Mouse (Mus musculus) brown adipose tissue, adult 24 weeks (tissue): Measurements from ENCODE around the gene Cpt1a. TPM values are rescaled to one million over a fixed set of nuclear protein-coding genes. Genes with fewer than 3 reads are reported as not detected.

ENCODE experiments used
- H3K27ac ChIP-seq: fragments of 200-500 bp; replicated peaks from 2 replicates; pipeline ENCODE4 v1.5.1; 2012; ENCODE audit warnings: low read depth, mild to moderate bottlenecking, low read length
- H3K4me1 ChIP-seq: fragments of 200-500 bp; 2 replicates; pipeline ENCODE4 v1.6.1; 2012; ENCODE audit warnings: low read length, mixed read lengths; ENCODE audit not compliant: control insufficient read depth, insufficient read depth, insufficient read length
- H3K4me3 ChIP-seq: fragments of 200-500 bp; 2 replicates; pipeline ENCODE4 v1.5.1; 2012; ENCODE audit warnings: low read depth, mild to moderate bottlenecking, low read length, moderate library complexity; ENCODE audit not compliant: insufficient read depth
- polyA plus RNA-seq: library from polyadenylated mRNA; stranded (reverse); fragments of >200 nt; gene quantifications from 2 replicates; pipeline ENCODE4 v1.2.4, GENCODE M21; 2012; ENCODE audit not compliant: missing spikeins, insufficient read depth, insufficient read length

Gene Cpt1a
- polyA plus RNA-seq, 1 experiment: 10.0 TPM

DNA sequence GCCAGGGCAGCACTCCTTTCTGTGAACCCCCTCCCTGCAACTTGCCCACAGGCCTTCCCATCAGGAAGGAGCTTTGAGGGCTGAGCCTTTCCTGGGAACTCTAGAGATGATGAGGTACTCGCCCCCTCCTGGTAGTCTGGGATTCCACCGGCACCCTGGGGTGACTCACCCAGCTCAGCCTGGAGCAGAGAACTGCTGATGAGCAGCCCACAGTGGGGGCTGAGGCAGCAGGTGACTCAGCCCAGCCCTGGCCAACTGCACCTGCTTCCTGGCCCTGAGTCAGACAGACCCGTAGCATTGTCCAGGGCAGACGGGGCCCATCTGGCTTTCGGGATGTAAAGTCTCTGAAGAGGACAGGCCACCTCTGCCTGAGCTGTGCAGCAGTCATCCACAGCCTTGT, 97.1 kb downstream of the Cpt1a start:
- Histone ChIP-seq H3K27ac (no peak overlapping the region), H3K4me1 (no peaks in the 10 kb centered on the region), H3K4me3 (no peak overlapping the region)

- Histone ChIP-seq H3K4me3 (no peak overlapping the region), H3K27ac (no peak overlapping the region), H3K4me1 (no peaks in the 10 kb centered on the region)
Observed at GRCm38 (mm10) chr19:3422488-3422887, 100.4 kb downstream of the Cpt1a start.

DNA sequence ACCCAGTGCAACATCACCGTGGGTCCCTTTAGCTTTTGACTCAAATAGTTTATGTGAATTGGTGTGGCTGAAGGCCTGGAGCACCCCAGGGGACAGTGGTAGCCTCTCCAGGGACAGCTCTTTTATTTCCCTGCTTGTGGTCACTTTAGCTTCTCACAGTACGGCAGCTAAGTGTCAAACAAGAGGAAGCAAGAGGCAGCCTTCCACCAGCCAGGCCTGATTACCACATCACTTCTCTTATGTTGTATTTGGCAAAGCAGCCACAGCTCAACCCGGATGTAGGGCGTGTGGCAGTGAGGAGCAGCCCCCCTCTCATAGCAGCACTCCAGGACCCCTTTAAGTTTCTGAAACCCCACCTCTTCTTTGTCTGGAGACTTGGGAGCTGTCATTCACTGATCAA, 100.8 kb downstream of the Cpt1a start:
- no peak overlapping the region for H3K27ac ChIP-seq
- no peak overlapping the region for H3K4me3 ChIP-seq
- H3K4me1 ChIP-seq: no peaks in the 10 kb centered on the region

- Histone ChIP-seq H3K27ac (no peak overlapping the region), H3K4me1 (no peaks in the 10 kb centered on the region), H3K4me3 (no peak overlapping the region)
Observed at GRCm38 (mm10) chr19:3424214-3424613, 102.1 kb downstream of the Cpt1a start.

DNA sequence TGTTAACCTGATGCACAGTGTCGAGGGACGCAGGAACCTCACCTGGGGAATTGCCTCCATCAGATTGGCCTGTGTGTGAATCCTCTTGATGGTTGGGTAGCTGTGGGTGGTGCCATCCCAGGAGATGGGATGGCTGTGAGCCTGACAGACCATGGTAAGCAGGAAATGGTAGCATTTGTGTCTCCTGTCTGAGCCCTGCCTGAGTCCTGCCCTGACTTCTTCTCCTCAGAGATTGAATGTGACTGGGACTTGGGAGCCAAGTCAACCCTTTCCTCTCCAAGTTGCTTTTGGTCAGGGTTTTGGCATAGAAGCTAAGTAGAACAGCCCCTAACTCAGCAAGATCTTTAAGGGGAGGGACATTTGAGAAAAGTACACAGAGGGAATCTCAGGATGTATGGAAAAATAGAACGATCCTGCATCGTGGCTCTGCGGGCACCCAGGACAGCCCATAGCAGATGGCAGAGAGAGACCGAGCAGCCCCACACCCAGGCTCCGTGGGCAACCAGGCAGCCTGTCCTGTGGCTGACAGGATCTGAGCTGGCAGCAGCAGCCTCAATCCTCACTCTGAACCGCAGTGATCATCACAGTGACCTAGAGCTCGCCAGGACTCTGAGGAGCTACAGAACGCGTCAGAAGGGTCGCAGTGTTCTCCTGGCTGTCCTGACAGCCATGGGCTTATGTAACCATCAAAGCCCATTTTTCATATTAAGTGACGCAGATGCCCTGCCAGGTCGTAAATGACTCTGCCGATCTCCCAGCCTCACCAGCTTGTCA, 106.1 kb downstream of the Cpt1a start:
- H3K4me3 ChIP-seq: no peak overlapping the region
- H3K4me1 ChIP-seq: no peaks in the 10 kb centered on the region
- no peak overlapping the region for H3K27ac ChIP-seq

GRCm38 (mm10) chr19:3429156-3429816, 107.2 kb downstream of the Cpt1a start:
- Histone ChIP-seq H3K27ac (no peak overlapping the region), H3K4me3 (no peak overlapping the region), H3K4me1 (no peaks in the 10 kb centered on the region)

- no peaks in the 10 kb centered on the region for H3K4me1 ChIP-seq
- H3K27ac ChIP-seq: no peak overlapping the region
- H3K4me3 ChIP-seq: no peak overlapping the region
Observed at GRCm38 (mm10) chr19:3431066-3431465, 108.9 kb downstream of the Cpt1a start.

- no peak overlapping the region for H3K4me3 ChIP-seq
- no peaks in the 10 kb centered on the region for H3K4me1 ChIP-seq
- no peak overlapping the region for H3K27ac ChIP-seq
Observed at GRCm38 (mm10) chr19:3431969-3432368, 109.8 kb downstream of the Cpt1a start.

- H3K27ac ChIP-seq: no peak overlapping the region
- no peaks in the 10 kb centered on the region for H3K4me1 ChIP-seq
- no peak overlapping the region for H3K4me3 ChIP-seq
Observed at GRCm38 (mm10) chr19:3434124-3434523, 112.0 kb downstream of the Cpt1a start.

DNA sequence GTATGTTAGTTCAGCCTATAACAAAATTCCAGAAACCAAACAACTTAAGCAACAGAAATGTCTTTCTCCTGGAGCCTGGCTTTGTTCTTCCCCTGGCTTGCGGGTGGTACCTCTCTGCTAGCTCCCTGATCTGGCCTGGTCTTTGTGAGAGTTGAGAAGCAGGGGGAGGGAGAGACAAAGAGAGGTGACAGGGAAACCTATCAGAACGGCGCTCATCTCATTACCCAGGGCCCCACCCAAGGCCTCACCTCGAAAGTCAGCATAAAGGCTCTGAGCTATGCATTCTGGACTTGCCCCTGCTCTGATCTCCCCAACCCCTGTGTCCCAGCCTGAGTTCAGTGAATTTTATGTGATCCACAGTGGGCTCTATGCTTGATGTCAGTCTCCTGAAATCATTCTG, 112.5 kb downstream of the Cpt1a start:
- no peak overlapping the region for H3K27ac ChIP-seq
- H3K4me1 ChIP-seq: no peaks in the 10 kb centered on the region
- no peak overlapping the region for H3K4me3 ChIP-seq

Other genes with a start within 250 kb of the Cpt1a start
- gene Mrpl21, start 39.4 kb upstream of the Cpt1a start, polyA plus RNA-seq: 104 and 108 TPM in 2 replicates
- gene Ighmbp2, start 39.3 kb upstream of the Cpt1a start, polyA plus RNA-seq: 1.0 and 1.1 TPM in 2 replicates
- gene Tesmin, start 66.5 kb downstream of the Cpt1a start, polyA plus RNA-seq: not detected in 2 replicates
- not detected in 2 replicates for gene Gal, start 92.2 kb downstream of the Cpt1a start, polyA plus RNA-seq